Mouse (Mus musculus) lung, adult 2 months (tissue): ENCODE data around the gene Cers6.

ENCODE experiments used
- CTCF ChIP-seq: fragments of 200-500 bp; IDR thresholded peaks from 2 replicates; pipeline ENCODE4 v1.5.1; 2011; ENCODE audit warnings: mild to moderate bottlenecking, low read length, control low read depth; ENCODE audit not compliant: insufficient read depth
- POLR2A ChIP-seq: fragments of 200-500 bp; IDR thresholded peaks from 2 replicates; pipeline ENCODE4 v1.6.1; 2011; ENCODE audit warnings: low read depth, mild to moderate bottlenecking, control low read depth, low read length, borderline replicate concordance; ENCODE audit errors: extremely low read depth

GRCm38 (mm10) chr2:68845002-68845740 lies 16.1 kb upstream of the Cers6 start:
- TF ChIP-seq POLR2A, result no peak
- no peak for TF ChIP-seq CTCF
